Mouse (Mus musculus) NIH3T3 (cell line): ENCODE results near the gene Abca13.

ENCODE experiments used
- DNase-seq: peaks from one replicate; pipeline ENCODE4 v3.0.0-alpha.2; 2012; ENCODE audit warnings: low read depth

The Abca13 gene

GRCm38 (mm10) chr11:9533189-9533588 is 341.4 kb downstream of the Abca13 start:
- DNase-seq, result no peak

- no peak for DNase-seq
Observed at GRCm38 (mm10) chr11:9533658-9534202, 342.0 kb downstream of the Abca13 start.

GRCm38 (mm10) chr11:9536811-9537210 is 345.1 kb downstream of the Abca13 start:
- DNase-seq, result no peak

- DNase-seq, result no peak
Observed at GRCm38 (mm10) chr11:9538328-9538727, 346.6 kb downstream of the Abca13 start.

- DNase-seq, result no peak
Observed at GRCm38 (mm10) chr11:9560026-9560425, 368.3 kb downstream of the Abca13 start.

- DNase-seq, result no peak
Observed at GRCm38 (mm10) chr11:9568302-9568701, 376.6 kb downstream of the Abca13 start.

GRCm38 (mm10) chr11:9570319-9570718 is 378.6 kb downstream of the Abca13 start:
- no peak for DNase-seq

- no peak for DNase-seq
Observed at GRCm38 (mm10) chr11:9574894-9575293, 383.2 kb downstream of the Abca13 start.

GRCm38 (mm10) chr11:9591757-9592316 is 400.1 kb downstream of the Abca13 start:
- no peak for DNase-seq

- DNase-seq, result no peak
Observed at GRCm38 (mm10) chr11:9597299-9597698, 405.6 kb downstream of the Abca13 start.

GRCm38 (mm10) chr11:9601096-9601495 is 409.4 kb downstream of the Abca13 start:
- no peak for DNase-seq

- no peak for DNase-seq
Observed at GRCm38 (mm10) chr11:9602137-9602536, 410.4 kb downstream of the Abca13 start.

- no peak for DNase-seq
Observed at GRCm38 (mm10) chr11:9608249-9608648, 416.5 kb downstream of the Abca13 start.

GRCm38 (mm10) chr11:9609075-9609474 is 417.3 kb downstream of the Abca13 start:
- DNase-seq, result no peak

- DNase-seq, result no peak
Observed at GRCm38 (mm10) chr11:9616133-9616532, 424.4 kb downstream of the Abca13 start.

- no peak for DNase-seq
Observed at GRCm38 (mm10) chr11:9616665-9617064, 424.9 kb downstream of the Abca13 start.

- no peak for DNase-seq
Observed at GRCm38 (mm10) chr11:9619986-9620385, 428.2 kb downstream of the Abca13 start.

GRCm38 (mm10) chr11:9622888-9623287 is 431.1 kb downstream of the Abca13 start:
- no peak for DNase-seq

- no peak for DNase-seq
Observed at GRCm38 (mm10) chr11:9624753-9625152, 433.0 kb downstream of the Abca13 start.

- DNase-seq, result no peak
Observed at GRCm38 (mm10) chr11:9625812-9626211, 434.1 kb downstream of the Abca13 start.

- DNase-seq, result no peak
Observed at GRCm38 (mm10) chr11:9647272-9647671, 455.5 kb downstream of the Abca13 start.

- peak; percentile 18 for DNase-seq
Observed at GRCm38 (mm10) chr11:9647991-9648390, 456.2 kb downstream of the Abca13 start.

GRCm38 (mm10) chr11:9666648-9667255 is 475.0 kb downstream of the Abca13 start:
- no peak for DNase-seq

- DNase-seq, result no peak
Observed at GRCm38 (mm10) chr11:9669430-9669829, 477.7 kb downstream of the Abca13 start.
